Mouse (Mus musculus): ENCODE data around the gene Zmynd8. TPM values are rescaled to one million over a fixed set of nuclear protein-coding genes. Genes with fewer than 3 reads are reported as not detected.
A peak's percentile ranks its signal among the peaks of the same experiment; 100 is the strongest.

Zmynd8 gene
- total and polyA plus RNA-seq, 2 experiments from 2014 or later, result 35.3 to 48.1 TPM

GRCm38 (mm10) chr2:165825964-165826712 lies 72.7 kb downstream of the Zmynd8 start:
- peak; percentile 79 for DNase-seq (ENCODE audit: low spot score)
- Histone ChIP-seq H3K9ac (replicated peaks; ENCODE audit: low read depth, low read length) (no peak overlapping the region), H3K27me3 (ENCODE audit: control insufficient read depth, insufficient read depth, low read length) (no peaks in the 10 kb centered on the region), H3K27ac (ENCODE audit: low read depth) (peak overlapping the region; percentile 36), H3K4me1 (ENCODE audit: control insufficient read depth, insufficient read depth) (no peaks in the 10 kb centered on the region), H3K9me3 (replicated peaks; ENCODE audit: control insufficient read depth, low read length) (no peaks in the 10 kb centered on the region), H3K4me3 (ENCODE audit: low read depth, low read length) (no peak overlapping the region), H3K4me2 (ENCODE audit: low read depth, low read length) (no peak overlapping the region), H3K36me3 (replicated peaks; ENCODE audit: control insufficient read depth, insufficient read depth, low read length) (peaks cover 82% of the 10 kb centered on the region)
- peak; percentile 81 for ATAC-seq (ENCODE audit: insufficient read depth, low read depth)
- TF ChIP-seq CTCF (IDR thresholded peaks at IDR 0.05; ENCODE audit: low read depth) (peak; percentile 94), EP300 (IDR thresholded peaks at IDR 0.05; ENCODE audit: low read depth) (no peak)
- WGBS, result 66% methylated on average over 10 of the region's 10 CpGs

- Histone ChIP-seq H3K9ac (replicated peaks; ENCODE audit: low read depth, low read length) (no peak overlapping the region), H3K27me3 (ENCODE audit: control insufficient read depth, insufficient read depth, low read length) (no peaks in the 10 kb centered on the region), H3K9me3 (replicated peaks; ENCODE audit: control insufficient read depth, low read length) (no peaks in the 10 kb centered on the region), H3K27ac (ENCODE audit: low read depth) (no peak overlapping the region), H3K4me2 (ENCODE audit: low read depth, low read length) (no peak overlapping the region), H3K4me1 (ENCODE audit: control insufficient read depth, insufficient read depth) (no peaks in the 10 kb centered on the region), H3K4me3 (ENCODE audit: low read depth, low read length) (no peak overlapping the region), H3K36me3 (replicated peaks; ENCODE audit: control insufficient read depth, insufficient read depth, low read length) (peaks cover 90% of the 10 kb centered on the region)
- ATAC-seq (ENCODE audit: insufficient read depth, low read depth) (no peak), DNase-seq (ENCODE audit: low spot score) (no peak)
- 90% methylated on average over 17 of the region's 17 CpGs for WGBS
- TF ChIP-seq EP300 (IDR thresholded peaks at IDR 0.05; ENCODE audit: low read depth) (no peak), CTCF (IDR thresholded peaks at IDR 0.05; ENCODE audit: low read depth) (no peak)
Measured at GRCm38 (mm10) chr2:165825261-165825900, 73.4 kb downstream of the Zmynd8 start.

- Histone ChIP-seq H3K9ac (replicated peaks; ENCODE audit: low read depth, low read length) (no peak overlapping the region), H3K9me3 (replicated peaks; ENCODE audit: control insufficient read depth, low read length) (no peaks in the 10 kb centered on the region), H3K27me3 (ENCODE audit: control insufficient read depth, insufficient read depth, low read length) (no peaks in the 10 kb centered on the region), H3K36me3 (replicated peaks; ENCODE audit: control insufficient read depth, insufficient read depth, low read length) (peaks cover 96% of the 10 kb centered on the region), H3K27ac (ENCODE audit: low read depth) (no peak overlapping the region), H3K4me1 (ENCODE audit: control insufficient read depth, insufficient read depth) (no peaks in the 10 kb centered on the region), H3K4me2 (ENCODE audit: low read depth, low read length) (no peak overlapping the region), H3K4me3 (ENCODE audit: low read depth, low read length) (no peak overlapping the region)
- DNase-seq (ENCODE audit: low spot score), result no peak
- no peak for TF ChIP-seq EP300 (IDR thresholded peaks at IDR 0.05; ENCODE audit: low read depth)
- WGBS, result 94% methylated on average over 10 of the region's 10 CpGs
- ATAC-seq (ENCODE audit: insufficient read depth, low read depth), result no peak
Measured at GRCm38 (mm10) chr2:165824826-165825225, 74.0 kb downstream of the Zmynd8 start.

- H3K36me3 ChIP-seq (replicated peaks; ENCODE audit: control insufficient read depth, insufficient read depth, low read length), result peaks cover 89% of the 10 kb centered on the region
Measured at GRCm38 (mm10) chr2:165822478-165822877, 76.3 kb downstream of the Zmynd8 start.

GRCm38 (mm10) chr2:165821671-165822070 lies 77.1 kb downstream of the Zmynd8 start:
- H3K36me3 ChIP-seq (replicated peaks; ENCODE audit: control insufficient read depth, insufficient read depth, low read length), result peaks cover 84% of the 10 kb centered on the region
- 78% methylated on average over 12 of the region's 12 CpGs for WGBS
- no peak for ATAC-seq (ENCODE audit: insufficient read depth, low read depth)

More at GRCm38 (mm10) chr2:165822478-165822877, 76.3 kb downstream of the Zmynd8 start:
- WGBS, result 93% methylated on average over 15 of the region's 15 CpGs
- Histone ChIP-seq H3K4me2 (ENCODE audit: low read depth, low read length) (no peak overlapping the region), H3K9me3 (replicated peaks; ENCODE audit: control insufficient read depth, low read length) (no peaks in the 10 kb centered on the region), H3K27ac (ENCODE audit: low read depth) (no peak overlapping the region), H3K27me3 (ENCODE audit: control insufficient read depth, insufficient read depth, low read length) (no peaks in the 10 kb centered on the region), H3K4me3 (ENCODE audit: low read depth, low read length) (no peak overlapping the region), H3K9ac (replicated peaks; ENCODE audit: low read depth, low read length) (no peak overlapping the region), H3K4me1 (ENCODE audit: control insufficient read depth, insufficient read depth) (peaks cover 14% of the 10 kb centered on the region)
- TF ChIP-seq EP300 (IDR thresholded peaks at IDR 0.05; ENCODE audit: low read depth) (no peak), CTCF (IDR thresholded peaks at IDR 0.05; ENCODE audit: low read depth) (no peak)
- DNase-seq (ENCODE audit: low spot score) (no peak), ATAC-seq (ENCODE audit: insufficient read depth, low read depth) (no peak)

More at GRCm38 (mm10) chr2:165821671-165822070, 77.1 kb downstream of the Zmynd8 start:
- H3K27me3 ChIP-seq (ENCODE audit: control insufficient read depth, insufficient read depth, low read length), result no peaks in the 10 kb centered on the region
- no peak overlapping the region for H3K9ac ChIP-seq (replicated peaks; ENCODE audit: low read depth, low read length)
- H3K4me1 ChIP-seq (ENCODE audit: control insufficient read depth, insufficient read depth), result peaks cover 22% of the 10 kb centered on the region
- no peak for TF ChIP-seq EP300 (IDR thresholded peaks at IDR 0.05; ENCODE audit: low read depth)
- no peak for TF ChIP-seq CTCF (IDR thresholded peaks at IDR 0.05; ENCODE audit: low read depth)
- no peak for DNase-seq (ENCODE audit: low spot score)
- H3K4me2 ChIP-seq (ENCODE audit: low read depth, low read length), result no peak overlapping the region
- no peaks in the 10 kb centered on the region for H3K9me3 ChIP-seq (replicated peaks; ENCODE audit: control insufficient read depth, low read length)
- no peak overlapping the region for H3K4me3 ChIP-seq (ENCODE audit: low read depth, low read length)
- no peak overlapping the region for H3K27ac ChIP-seq (ENCODE audit: low read depth)

Measured in heart, postnatal 0 days (tissue).